Mouse (Mus musculus) MEL (cell line): ENCODE results near the gene Olfr153. TPM values are rescaled to one million over a fixed set of nuclear protein-coding genes. Genes with fewer than 3 reads are reported as not detected.
"Not testable (repeated sequence)": the region's sequence is repeated elsewhere in the genome, so short reads cannot be mapped to it uniquely, and the experiment has no call there.

Experiments used
- DNase-seq: peaks from one replicate; pipeline ENCODE4 v3.0.0; 2011; ENCODE audit warnings: low read depth, low spot score
- H3K27ac ChIP-seq: 2 replicates; pipeline ENCODE4 v1.5.1; 2012; ENCODE audit warnings: low read depth, mild to moderate bottlenecking, control low read depth, low read length, moderate library complexity; ENCODE audit not compliant: control insufficient read depth
- H3K27me3 ChIP-seq, 2 experiments: fragments of 150-350 bp in 1 of 2; sonication (generic) in 1 of 2; 2 replicates each; pipeline ENCODE4 v1.6.1; 2012; ENCODE audit warnings: low read length in 2 of 2, mild to moderate bottlenecking in 2 of 2, improper control_type of control experiment in 1 of 2, moderate library complexity in 1 of 2; ENCODE audit not compliant: insufficient read depth in 2 of 2, control insufficient read depth in 1 of 2
- H3K36me3 ChIP-seq, 2 experiments: 2 replicates each; pipeline ENCODE4 v1.6.1; 2012 to 2014; ENCODE audit warnings: low read length in 2 of 2, improper control_type of control experiment in 1 of 2, inconsistent platforms in 1 of 2, mild to moderate bottlenecking in 1 of 2; ENCODE audit not compliant: insufficient read depth in 2 of 2, control insufficient read depth in 1 of 2
- H3K4me1 ChIP-seq, 2 experiments: fragments of 150-350 bp in 1 of 2; sonication (generic) in 1 of 2; 2 replicates each; pipeline ENCODE4 v1.6.1; 2012; ENCODE audit warnings: low read length in 2 of 2, improper control_type of control experiment in 1 of 2, mild to moderate bottlenecking in 1 of 2; ENCODE audit not compliant: insufficient read depth in 2 of 2, control insufficient read depth in 1 of 2
- H3K4me3 ChIP-seq, 2 experiments: fragments of 150-350 bp in 1 of 2; sonication (generic) in 1 of 2; 2 replicates each; pipeline ENCODE4 v1.5.1; 2012; ENCODE audit warnings: low read depth in 2 of 2, low read length in 2 of 2, mild to moderate bottlenecking in 2 of 2, moderate library complexity in 2 of 2, control low read depth in 1 of 2, improper control_type of control experiment in 1 of 2; ENCODE audit not compliant: control insufficient read depth in 1 of 2, insufficient read depth in 1 of 2
- H3K79me2 ChIP-seq: 2 replicates; pipeline ENCODE4 v1.6.1; 2012; ENCODE audit warnings: mild to moderate bottlenecking, low read length, moderate library complexity; ENCODE audit not compliant: control insufficient read depth, poor library complexity, insufficient read depth
- H3K9ac ChIP-seq: 2 replicates; pipeline ENCODE4 v1.6.1; 2012; ENCODE audit warnings: low read depth, mild to moderate bottlenecking, control low read depth, low read length, moderate library complexity; ENCODE audit not compliant: control insufficient read depth, poor library complexity, severe bottlenecking
- H3K9me3 ChIP-seq: fragments of 150-350 bp; sonication (generic); replicated peaks from 2 replicates; pipeline ENCODE4 v1.6.1; 2012; ENCODE audit warnings: mild to moderate bottlenecking, low read length, improper control_type of control experiment, moderate library complexity; ENCODE audit not compliant: insufficient read depth
- E2F4 ChIP-seq: IDR thresholded peaks from 2 replicates; pipeline ENCODE4 v1.6.1; 2011; ENCODE audit warnings: low read depth, low read length, improper control_type of control experiment, borderline replicate concordance
- ELF1 ChIP-seq: IDR thresholded peaks from 2 replicates; pipeline ENCODE4 v1.6.1; 2014; ENCODE audit warnings: low read depth, mild to moderate bottlenecking, inconsistent platforms, low read length, improper control_type of control experiment, moderate library complexity
- EP300 ChIP-seq, 2 experiments: IDR thresholded peaks; 2 replicates each; pipeline ENCODE4 v1.6.1; 2011; ENCODE audit warnings: improper control_type of control experiment in 2 of 2, low read length in 2 of 2, low read depth in 1 of 2, mild to moderate bottlenecking in 1 of 2
- JUND ChIP-seq: IDR thresholded peaks from 2 replicates; pipeline ENCODE4 v1.6.1; 2011; ENCODE audit warnings: low read depth, mild to moderate bottlenecking, improper control_type of control experiment, low read length
- MAFK ChIP-seq: IDR thresholded peaks from 2 replicates; pipeline ENCODE4 v1.6.1; 2011; ENCODE audit warnings: low read depth, mild to moderate bottlenecking, low read length, improper control_type of control experiment, borderline replicate concordance
- MYB ChIP-seq: IDR thresholded peaks from 2 replicates; pipeline ENCODE4 v1.6.1; 2011; ENCODE audit warnings: mild to moderate bottlenecking, low read depth, low read length, improper control_type of control experiment
- NELFE ChIP-seq: IDR thresholded peaks from 2 replicates; pipeline ENCODE4 v1.6.1; 2011; ENCODE audit warnings: low read depth, low read length, improper control_type of control experiment
- NRF1 ChIP-seq: IDR thresholded peaks from 2 replicates; pipeline ENCODE4 v1.6.1; 2014; ENCODE audit warnings: low read depth, mild to moderate bottlenecking, inconsistent platforms, low read length, improper control_type of control experiment, moderate library complexity; ENCODE audit not compliant: poor library complexity, insufficient read depth, severe bottlenecking
- RAD21 ChIP-seq: IDR thresholded peaks from 2 replicates; pipeline ENCODE4 v1.6.1; 2011; ENCODE audit warnings: mild to moderate bottlenecking, low read depth, low read length, improper control_type of control experiment
- TBP ChIP-seq: IDR thresholded peaks from 2 replicates; pipeline ENCODE4 v1.8.0; 2011; ENCODE audit warnings: low read depth, low read length, improper control_type of control experiment
- TCF12 ChIP-seq: IDR thresholded peaks from 2 replicates; pipeline ENCODE4 v1.6.1; 2014; ENCODE audit warnings: low read depth, mild to moderate bottlenecking, inconsistent platforms, low read length, improper control_type of control experiment, moderate library complexity
- USF1 ChIP-seq: IDR thresholded peaks from 2 replicates; pipeline ENCODE4 v1.6.1; 2014; ENCODE audit warnings: low read depth, mild to moderate bottlenecking, inconsistent platforms, low read length, improper control_type of control experiment, moderate library complexity
- USF2 ChIP-seq, 2 experiments: IDR thresholded peaks; 2 replicates each; pipeline ENCODE4 v1.6.1; 2011 to 2012; ENCODE audit warnings: improper control_type of control experiment in 2 of 2, low read length in 2 of 2, borderline replicate concordance in 1 of 2, inconsistent platforms in 1 of 2, low read depth in 1 of 2, mild to moderate bottlenecking in 1 of 2; ENCODE audit not compliant: insufficient read depth in 1 of 2
- polyA plus RNA-seq, 2 experiments: library from polyadenylated mRNA; stranded (reverse) in 1 of 2; unstranded in 1 of 2; fragments of >175 nt in 1 of 2; fragments of >200 nt in 1 of 2; gene quantifications; 2 replicates each; pipeline versions ENCODE4 v1.2.1 to v1.2.4; 2012; ENCODE audit warnings: low replicate concordance in 2 of 2, low read depth in 1 of 2; ENCODE audit not compliant: insufficient read length in 2 of 2, insufficient read depth in 1 of 2, missing spikeins in 1 of 2
- total RNA-seq: library from RNA; depleted of rRNA; stranded (reverse); fragments of 300-350 nt; gene quantifications from 2 replicates; pipeline ENCODE4 v1.2.3, GENCODE M21; 2012

Gene Olfr153
- total and polyA plus RNA-seq, 3 experiments: not detected

DNA sequence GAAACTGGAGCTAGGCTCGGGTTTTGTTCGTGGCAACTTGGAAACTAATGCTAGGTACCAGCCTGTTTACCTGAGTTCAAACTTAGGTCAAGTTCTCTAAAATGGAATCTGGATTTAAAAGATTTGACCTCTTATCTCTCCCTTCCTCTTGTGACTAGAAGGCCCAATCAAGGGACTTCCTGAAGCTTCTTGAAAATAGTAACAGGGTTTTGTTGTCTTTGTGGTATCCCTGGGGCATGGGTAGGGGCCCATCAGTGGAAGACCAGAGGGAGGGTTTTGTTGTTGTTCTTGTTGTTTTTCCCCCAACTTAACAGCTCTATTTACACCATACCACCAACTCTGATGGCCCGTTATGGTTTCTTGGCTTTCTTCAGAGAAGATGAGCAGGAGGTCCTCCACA is 15.0 kb upstream of the Olfr153 start:
- DNase-seq: no peak

DNA sequence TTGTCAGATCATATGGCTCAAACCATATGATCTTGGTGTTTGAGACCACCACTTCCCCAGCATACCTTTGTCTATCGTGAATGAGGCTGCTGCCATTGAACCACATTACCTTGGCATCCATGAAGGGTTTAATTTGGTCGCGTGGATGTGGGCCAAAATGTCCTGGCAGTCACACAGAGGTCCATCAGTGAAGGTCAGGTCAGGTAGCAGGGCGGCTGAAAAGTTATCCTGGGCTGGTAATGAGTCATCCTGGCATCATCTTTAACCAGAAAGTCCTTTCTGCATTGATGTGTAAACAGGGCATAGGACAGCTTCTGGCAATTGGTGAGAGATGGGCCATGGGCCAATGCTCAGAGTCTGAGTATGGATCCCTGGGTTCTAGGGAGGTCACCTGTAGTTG is 10.9 kb upstream of the Olfr153 start:
- no peaks in the 10 kb centered on the region for H3K4me1 ChIP-seq
- TF ChIP-seq NRF1 (no peak), MAFK (no peak)
- TF ChIP-seq, all 39 proteins: peak for 0
- no peaks in the 10 kb centered on the region for H3K79me2 ChIP-seq
- no peak overlapping the region for H3K4me3 ChIP-seq
- H3K9ac ChIP-seq: no peak overlapping the region
- no peak for DNase-seq
- H3K9me3 ChIP-seq: no peaks in the 10 kb centered on the region
- H3K27me3 ChIP-seq: no peaks in the 10 kb centered on the region
- H3K36me3 ChIP-seq: no peaks in the 10 kb centered on the region
- H3K27ac ChIP-seq: no peak overlapping the region

More for the DNA sequence above, 15.0 kb upstream of the Olfr153 start:
- no peaks in the 10 kb centered on the region for H3K36me3 ChIP-seq
- no peak overlapping the region for H3K27ac ChIP-seq
- no peak overlapping the region for H3K9ac ChIP-seq
- H3K27me3 ChIP-seq: no peaks in the 10 kb centered on the region
- TF ChIP-seq RAD21: no peak
- no peak for TF ChIP-seq USF2 (IDR thresholded peaks at IDR 0.05; ENCODE audit: borderline replicate concordance in 1 of 2, insufficient read depth in 1 of 2, low read depth in 1 of 2, low read length in 2 of 2)
- TF ChIP-seq TBP: no peak
- no peak for TF ChIP-seq JUND
- no peak for TF ChIP-seq USF1
- TF ChIP-seq EP300 (IDR thresholded peaks at IDR 0.05; ENCODE audit: low read depth in 1 of 2, low read length in 2 of 2): no peak
- TF ChIP-seq TCF12: no peak
- no peak for TF ChIP-seq MYB
- no peak for TF ChIP-seq NELFE
- no peak for TF ChIP-seq ELF1
- TF ChIP-seq E2F4: no peak
- no peak overlapping the region for H3K4me3 ChIP-seq
- no peaks in the 10 kb centered on the region for H3K79me2 ChIP-seq
- no peaks in the 10 kb centered on the region for H3K4me1 ChIP-seq
- no peaks in the 10 kb centered on the region for H3K9me3 ChIP-seq

DNA sequence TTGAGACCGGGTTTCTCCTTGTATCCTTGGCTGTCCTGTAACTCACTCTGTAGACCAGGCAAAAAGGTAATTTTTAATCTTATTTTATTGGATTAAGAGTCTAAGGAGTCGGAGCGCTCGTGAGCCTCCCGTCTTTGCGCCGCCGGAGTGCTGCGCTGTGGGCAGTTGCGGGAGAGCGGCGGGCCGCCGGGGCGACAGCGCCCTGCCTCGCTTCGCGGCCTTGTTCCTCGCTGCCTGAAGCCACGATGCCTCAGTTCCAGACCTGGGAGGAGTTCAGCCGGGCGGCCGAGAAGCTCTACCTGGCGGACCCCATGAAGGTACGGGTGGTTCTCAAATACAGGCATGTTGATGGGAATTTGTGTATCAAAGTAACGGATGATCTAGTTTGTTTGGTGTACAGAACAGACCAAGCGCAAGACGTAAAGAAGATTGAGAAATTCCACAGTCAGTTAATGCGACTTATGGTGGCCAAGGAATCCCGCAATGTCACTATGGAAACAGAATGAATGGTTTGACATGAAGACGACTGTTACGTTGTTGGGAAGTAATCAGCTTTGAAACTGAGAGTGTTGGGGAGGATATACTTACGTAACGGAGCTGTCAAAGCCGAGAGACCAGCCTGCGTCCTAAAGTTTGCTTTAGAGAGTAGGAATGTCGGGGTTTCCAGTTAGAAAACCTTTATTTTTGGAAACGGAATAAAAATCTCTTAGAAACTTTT is 5.5 kb upstream of the Olfr153 start:
- H3K9ac ChIP-seq, H3K4me3 ChIP-seq, H3K27me3 ChIP-seq, H3K27ac ChIP-seq, DNase-seq, H3K4me1 ChIP-seq, H3K79me2 ChIP-seq, H3K9me3 ChIP-seq, H3K36me3 ChIP-seq: not testable (repeated sequence)
